Mouse (Mus musculus): Measurements from ENCODE around the gene Gnaz. TPM values are rescaled to one million over a fixed set of nuclear protein-coding genes. Genes with fewer than 3 reads are reported as not detected.
A peak's percentile ranks its signal among the peaks of the same experiment; 100 is the strongest.

Gnaz gene
- polyA plus RNA-seq (2012; rRNA removed), result 4.4 and 5.0 TPM in 2 replicates

GRCm38 (mm10) chr10:74966850-74967451 lies at the start of gene Gnaz:
TSS of gene Gnaz (plus strand) at chr10:74967177.
- Histone ChIP-seq H3K27me3 (replicated peaks; ENCODE audit: control insufficient read depth, insufficient read depth, low read length) (no peaks in the 10 kb centered on the region), H3K4me3 (ENCODE audit: insufficient read depth, low read depth, low read length) (peak within 1 kb of the TSS; percentile 58), H3K27ac (ENCODE audit: insufficient read depth, low read depth, low read length) (no peak within 1 kb of the TSS), H3K4me1 (ENCODE audit: control insufficient read depth, insufficient read depth, low read length) (no peaks in the 10 kb centered on the region), H3K36me3 (ENCODE audit: control insufficient read depth, insufficient read depth, low read length) (no peaks in the 10 kb centered on the region)
- TF ChIP-seq CTCF (conservative IDR thresholded peaks at IDR 0.05; ENCODE audit: insufficient read depth, insufficient read length, low read depth, low read length) (peak; percentile 40; the same call in 1 of the 2 replicates), POLR2A (IDR thresholded peaks at IDR 0.05; ENCODE audit: low read depth, low read length) (no peak)
- under 1% methylated on average over 83 of the region's 83 CpGs for WGBS
- DNase-seq, result peak; percentile 98

- 47% methylated on average over 5 of the region's 5 CpGs for WGBS
- DNase-seq, result no peak
- TF ChIP-seq POLR2A (IDR thresholded peaks at IDR 0.05; ENCODE audit: low read depth, low read length) (no peak), CTCF (conservative IDR thresholded peaks at IDR 0.05; ENCODE audit: insufficient read depth, insufficient read length, low read depth, low read length) (no peak)
- Histone ChIP-seq H3K4me3 (ENCODE audit: insufficient read depth, low read depth, low read length) (no peak overlapping the region), H3K36me3 (ENCODE audit: control insufficient read depth, insufficient read depth, low read length) (no peaks in the 10 kb centered on the region), H3K27me3 (replicated peaks; ENCODE audit: control insufficient read depth, insufficient read depth, low read length) (no peaks in the 10 kb centered on the region), H3K4me1 (ENCODE audit: control insufficient read depth, insufficient read depth, low read length) (no peaks in the 10 kb centered on the region), H3K27ac (ENCODE audit: insufficient read depth, low read depth, low read length) (no peak overlapping the region)
Observed at GRCm38 (mm10) chr10:74919277-74919676, 47.7 kb upstream of the Gnaz start.

- Histone ChIP-seq H3K4me1 (ENCODE audit: control insufficient read depth, insufficient read depth, low read length) (0 out of 2 replicates have a peak, but pooled peaks cover 2% of the 10 kb centered on the region), H3K4me3 (ENCODE audit: insufficient read depth, low read depth, low read length) (no peak overlapping the region), H3K27me3 (replicated peaks; ENCODE audit: control insufficient read depth, insufficient read depth, low read length) (no peaks in the 10 kb centered on the region), H3K27ac (ENCODE audit: insufficient read depth, low read depth, low read length) (no peak overlapping the region), H3K36me3 (ENCODE audit: control insufficient read depth, insufficient read depth, low read length) (no peaks in the 10 kb centered on the region)
- DNase-seq, result peak; percentile 71
- TF ChIP-seq POLR2A (IDR thresholded peaks at IDR 0.05; ENCODE audit: low read depth, low read length), result no peak
- peak; percentile 93 for TF ChIP-seq CTCF (conservative IDR thresholded peaks at IDR 0.05; ENCODE audit: insufficient read depth, insufficient read length, low read depth, low read length)
- WGBS, result 36% methylated on average over 17 of the region's 17 CpGs
Observed at GRCm38 (mm10) chr10:74920853-74921567, 46.0 kb upstream of the Gnaz start.

- Histone ChIP-seq H3K4me3 (ENCODE audit: insufficient read depth, low read depth, low read length) (no peak overlapping the region), H3K4me1 (ENCODE audit: control insufficient read depth, insufficient read depth, low read length) (0 out of 2 replicates have a peak, but pooled peaks cover 2% of the 10 kb centered on the region), H3K27me3 (replicated peaks; ENCODE audit: control insufficient read depth, insufficient read depth, low read length) (no peaks in the 10 kb centered on the region), H3K27ac (ENCODE audit: insufficient read depth, low read depth, low read length) (no peak overlapping the region), H3K36me3 (ENCODE audit: control insufficient read depth, insufficient read depth, low read length) (no peaks in the 10 kb centered on the region)
- DNase-seq, result no peak
- WGBS, result 88% methylated on average over 11 of the region's 11 CpGs
- no peak for TF ChIP-seq POLR2A (IDR thresholded peaks at IDR 0.05; ENCODE audit: low read depth, low read length)
- no peak for TF ChIP-seq CTCF (conservative IDR thresholded peaks at IDR 0.05; ENCODE audit: insufficient read depth, insufficient read length, low read depth, low read length)
Observed at GRCm38 (mm10) chr10:74921614-74922013, 45.4 kb upstream of the Gnaz start.

GRCm38 (mm10) chr10:74922763-74923162 lies 44.2 kb upstream of the Gnaz start:
- Histone ChIP-seq H3K4me1 (ENCODE audit: control insufficient read depth, insufficient read depth, low read length) (0 out of 2 replicates have a peak, but pooled peaks cover 2% of the 10 kb centered on the region), H3K27me3 (replicated peaks; ENCODE audit: control insufficient read depth, insufficient read depth, low read length) (no peaks in the 10 kb centered on the region), H3K4me3 (ENCODE audit: insufficient read depth, low read depth, low read length) (no peak overlapping the region), H3K36me3 (ENCODE audit: control insufficient read depth, insufficient read depth, low read length) (no peaks in the 10 kb centered on the region), H3K27ac (ENCODE audit: insufficient read depth, low read depth, low read length) (no peak overlapping the region)
- TF ChIP-seq POLR2A (IDR thresholded peaks at IDR 0.05; ENCODE audit: low read depth, low read length), result no peak
- peak; percentile 71 for TF ChIP-seq CTCF (conservative IDR thresholded peaks at IDR 0.05; ENCODE audit: insufficient read depth, insufficient read length, low read depth, low read length)
- 40% methylated on average over 6 of the region's 6 CpGs for WGBS
- peak; percentile 32 for DNase-seq

GRCm38 (mm10) chr10:74924274-74924673 lies 42.7 kb upstream of the Gnaz start:
- Histone ChIP-seq H3K4me1 (ENCODE audit: control insufficient read depth, insufficient read depth, low read length) (0 out of 2 replicates have a peak, but pooled peaks cover 2% of the 10 kb centered on the region), H3K4me3 (ENCODE audit: insufficient read depth, low read depth, low read length) (no peak overlapping the region), H3K27me3 (replicated peaks; ENCODE audit: control insufficient read depth, insufficient read depth, low read length) (no peaks in the 10 kb centered on the region), H3K27ac (ENCODE audit: insufficient read depth, low read depth, low read length) (no peak overlapping the region), H3K36me3 (ENCODE audit: control insufficient read depth, insufficient read depth, low read length) (no peaks in the 10 kb centered on the region)
- 94% methylated on average over 14 of the region's 14 CpGs for WGBS
- no peak for DNase-seq
- TF ChIP-seq POLR2A (IDR thresholded peaks at IDR 0.05; ENCODE audit: low read depth, low read length), result no peak

- peak; percentile 69 for TF ChIP-seq CTCF (conservative IDR thresholded peaks at IDR 0.05; ENCODE audit: insufficient read depth, insufficient read length, low read depth, low read length)
- TF ChIP-seq POLR2A (IDR thresholded peaks at IDR 0.05; ENCODE audit: low read depth, low read length), result no peak
- WGBS, result 14% methylated on average over 21 of the region's 21 CpGs
- DNase-seq, result peak; percentile 56
Observed at GRCm38 (mm10) chr10:74925324-74925723, 41.7 kb upstream of the Gnaz start.

More at GRCm38 (mm10) chr10:74925324-74925723, 41.7 kb upstream of the Gnaz start:
- no peaks in the 10 kb centered on the region for H3K27me3 ChIP-seq (replicated peaks; ENCODE audit: control insufficient read depth, insufficient read depth, low read length)
- H3K36me3 ChIP-seq (ENCODE audit: control insufficient read depth, insufficient read depth, low read length), result no peaks in the 10 kb centered on the region
- no peak overlapping the region for H3K27ac ChIP-seq (ENCODE audit: insufficient read depth, low read depth, low read length)
- H3K4me1 ChIP-seq (ENCODE audit: control insufficient read depth, insufficient read depth, low read length), result 0 out of 2 replicates have a peak, but pooled peaks cover 2% of the 10 kb centered on the region
- no peak overlapping the region for H3K4me3 ChIP-seq (ENCODE audit: insufficient read depth, low read depth, low read length)

Measured in kidney, adult 2 months (tissue).